Mouse (Mus musculus): ENCODE data around the gene Cep44. TPM values are rescaled to one million over a fixed set of nuclear protein-coding genes. Genes with fewer than 3 reads are reported as not detected.

Cep44 gene
- total RNA-seq (2022): 10 to 100 TPM; 23.5 to 43.6 (median 28.4) TPM

GRCm38 (mm10) chr8:56550558-56551360 lies at the start of gene Cep44, which contains the start of gene Fbxo8:
TSS of gene Cep44 (minus strand) at chr8:56551047.
TSS of gene Fbxo8 (plus strand) at chr8:56551090.
- DNase-seq: peak; percentile 66

- no peak for DNase-seq
Observed at GRCm38 (mm10) chr8:56591502-56591901, 40.7 kb upstream of the Cep44 start.

GRCm38 (mm10) chr8:56591084-56591483 lies 40.2 kb upstream of the Cep44 start:
- no peak for DNase-seq

GRCm38 (mm10) chr8:56589004-56589403 lies 38.2 kb upstream of the Cep44 start:
- DNase-seq: no peak

- DNase-seq: no peak
Observed at GRCm38 (mm10) chr8:56582841-56583240, 32.0 kb upstream of the Cep44 start.

- DNase-seq: no peak
Observed at GRCm38 (mm10) chr8:56580918-56581317, 30.1 kb upstream of the Cep44 start.

GRCm38 (mm10) chr8:56566856-56567255 lies 16.0 kb upstream of the Cep44 start:
- no peak for DNase-seq

GRCm38 (mm10) chr8:56564399-56565047 lies 13.7 kb upstream of the Cep44 start:
- peak; percentile 52 for DNase-seq

GRCm38 (mm10) chr8:56552551-56553103 lies 1.8 kb upstream of the Cep44 start:
- DNase-seq: no peak

GRCm38 (mm10) chr8:56552045-56552444 lies 1.2 kb upstream of the Cep44 start:
- no peak for DNase-seq

- peak; percentile 90 for DNase-seq
Observed at GRCm38 (mm10) chr8:56551361-56551852, 560 bp upstream of the Cep44 start.

GRCm38 (mm10) chr8:56547866-56548265 lies 3.0 kb downstream of the Cep44 start:
- DNase-seq: no peak

- DNase-seq: peak; percentile 56
Observed at GRCm38 (mm10) chr8:56540706-56541105, 10.1 kb downstream of the Cep44 start.

GRCm38 (mm10) chr8:56530359-56530758 lies 20.5 kb downstream of the Cep44 start:
- no peak for DNase-seq

GRCm38 (mm10) chr8:56528869-56529268 lies 22.0 kb downstream of the Cep44 start:
- DNase-seq: no peak

GRCm38 (mm10) chr8:56521051-56521450 lies 29.8 kb downstream of the Cep44 start:
- DNase-seq: no peak

GRCm38 (mm10) chr8:56520249-56520648 lies 30.6 kb downstream of the Cep44 start:
- DNase-seq: no peak

- no peak for DNase-seq
Observed at GRCm38 (mm10) chr8:56518848-56519247, 32.0 kb downstream of the Cep44 start.

- no peak for DNase-seq
Observed at GRCm38 (mm10) chr8:56508952-56509479, 41.8 kb downstream of the Cep44 start.

GRCm38 (mm10) chr8:56508318-56508951 lies 42.4 kb downstream of the Cep44 start:
- DNase-seq: no peak

- no peak for DNase-seq
Observed at GRCm38 (mm10) chr8:56501911-56502310, 48.9 kb downstream of the Cep44 start.

GRCm38 (mm10) chr8:56489496-56489895 lies 61.4 kb downstream of the Cep44 start:
- DNase-seq: no peak

- no peak for DNase-seq
Observed at GRCm38 (mm10) chr8:56486006-56486405, 64.8 kb downstream of the Cep44 start.
